Mouse (Mus musculus) mouse embryonic stem cell (cell line): ENCODE results near the gene Qpct.

Experiments used
- in situ Hi-C, 2 experiments: fragments of 300-500 bp; cut with MboI; formaldehyde crosslinking; loops; 1 replicate in 1 of 2; 3 replicates in 1 of 2; pipeline ENCODE4 v1.14.3; 2019 to 2020; ENCODE audit warnings: low sequenced_read_pairs in 2 of 2, low pct_unique_long_range_greater_than_20kb in 1 of 2, mixed read lengths in 1 of 2; ENCODE audit not compliant: unreplicated experiment in 1 of 2

Gene Qpct

DNA sequence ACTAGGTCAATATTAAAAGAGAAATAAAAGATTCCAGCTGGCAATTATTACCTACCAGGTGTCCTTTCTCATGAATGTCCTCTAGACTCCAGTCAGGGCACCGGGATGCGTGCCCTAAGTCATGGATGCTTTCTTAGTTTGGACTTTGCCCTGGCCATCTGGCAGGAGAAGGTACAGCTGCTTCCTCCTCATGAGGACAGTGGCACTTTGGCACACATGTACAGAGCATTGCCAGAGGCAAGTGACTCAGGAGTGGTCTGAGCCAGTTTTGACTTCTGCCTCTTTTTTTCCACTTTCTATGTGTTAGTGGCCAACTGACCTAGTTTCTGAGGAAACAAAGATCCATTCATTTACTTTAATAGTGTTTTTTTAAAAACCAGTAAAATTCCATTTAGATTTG, 84.7 kb downstream of the Qpct start:
- in situ Hi-C loops, result no loop called here
